Mouse (Mus musculus): ENCODE results near the gene Olfr1428.

DNA sequence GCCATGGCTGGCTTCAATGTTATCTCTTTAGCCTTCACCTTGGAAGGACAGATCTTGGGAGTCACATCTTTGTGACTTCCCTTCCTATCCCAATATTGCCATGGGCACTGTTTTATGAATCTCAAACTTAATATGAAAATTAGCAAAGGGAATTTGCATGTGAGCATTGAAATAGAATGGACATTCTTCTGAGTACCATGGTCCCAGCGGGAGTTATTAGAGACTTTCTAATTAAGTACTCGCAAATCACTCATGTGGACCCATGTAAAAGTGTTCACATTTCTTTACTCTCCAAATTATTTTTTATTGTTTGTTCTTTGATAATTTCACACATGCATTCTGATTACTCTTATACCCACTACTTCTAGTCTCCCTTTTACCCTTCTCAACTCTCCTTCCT lies 12.5 kb downstream of the Olfr1428 start, which contains the start of gene Olfr1427:
- TF ChIP-seq POLR2A (IDR thresholded peaks at IDR 0.05; ENCODE audit: low read depth, low read length) = no peak
- no peak for TF ChIP-seq CTCF (IDR thresholded peaks at IDR 0.05; ENCODE audit: borderline replicate concordance, insufficient read depth, low read length)

Data from embryonic fibroblast, embryonic 13.5 days (primary cell).